ENCODE assay signal across 8 mouse cellular contexts in genomic region chr5:120143941-120144340, GRCm38 (mm10). TPM values are rescaled to one million over a fixed set of nuclear protein-coding genes. Genes with fewer than 3 reads are reported as not detected.
DNase-seq lines count a peak whose midpoint lies in the region; ATAC-seq lines count a peak whose summit lies in the region.

No protein-coding gene starts in this region.

- H3K4me3 ChIP-seq in embryonic facial prominence, embryonic 11.5 days (ENCODE audit: low read depth, low read length) = no peak overlapping the region

- no peaks in the 10 kb centered on the region; the same call in 1 of the 2 replicates for H3K36me3 ChIP-seq in embryonic facial prominence, embryonic 11.5 days (replicated peaks; ENCODE audit: control insufficient read depth, insufficient read depth, low read depth, low read length)

- 58% methylated on average over 7 of the region's 7 CpGs for WGBS in embryonic facial prominence, embryonic 11.5 days

- no peak overlapping the region for H3K27ac ChIP-seq in embryonic facial prominence, embryonic 11.5 days (replicated peaks; ENCODE audit: low read depth, low read length)

- peak; percentile 35 for DNase-seq in gastrocnemius, postnatal 10 days
- DNase-seq in gastrocnemius, postnatal 25 days = no peak
- peak; percentile 63 for DNase-seq in retina, embryonic 14.5 days (ENCODE audit: low spot score)
- DNase-seq in retina, postnatal 1 day = no peak
- DNase-seq in embryonic facial prominence, embryonic 11.5 days (ENCODE audit: low spot score) = peak; percentile 46
- DNase-seq in testis, postnatal 10 days (ENCODE audit: low spot score) = peak; percentile 78
- no peak for DNase-seq in layer of hippocampus, adult 11-12 months (ENCODE audit: low spot score)
- DNase-seq in Muller cell, postnatal 12 days (ENCODE audit: inconsistent ontology term) = no peak

- H3K9ac ChIP-seq in embryonic facial prominence, embryonic 11.5 days (replicated peaks; ENCODE audit: low read length) = no peak overlapping the region

- no peaks in the 10 kb centered on the region for H3K9me3 ChIP-seq in embryonic facial prominence, embryonic 11.5 days (replicated peaks; ENCODE audit: control insufficient read depth, low read length)

- no peaks in the 10 kb centered on the region for H3K27me3 ChIP-seq in embryonic facial prominence, embryonic 11.5 days (ENCODE audit: control insufficient read depth, insufficient read depth, low read length)

- no peak for ATAC-seq in embryonic facial prominence, embryonic 11.5 days (replicated peaks; ENCODE audit: insufficient number of reproducible peaks, low FRiP score, low TSS enrichment, low read depth)

- no peak overlapping the region for H3K4me2 ChIP-seq in embryonic facial prominence, embryonic 11.5 days (ENCODE audit: low read depth, low read length)

- H3K4me1 ChIP-seq in embryonic facial prominence, embryonic 11.5 days (ENCODE audit: control insufficient read depth, insufficient read depth, low read length) = peaks cover 3% of the 10 kb centered on the region; the same call in 1 of the 2 replicates

RNA-seq across cellular contexts. Expression of gene Rbm19, which starts 27.7 kb away (rescaled TPM):
- total RNA-seq in gastrocnemius, postnatal 10 days (2021) = 10 to 100 TPM; 14.1 to 20.8 TPM
- total RNA-seq in gastrocnemius, postnatal 25 days (2021) = 10 to 100 TPM; 16.8 to 18.5 TPM
- polyA plus RNA-seq in embryonic facial prominence, embryonic 11.5 days (2014; fragmentation: Nextera tagmentation; extraction: Ambion mirVana) = 22.9 and 27.0 TPM in 2 replicates

Comparison
In these comparisons a context has a peak if more than half of its experiments do, and no peak if none do; other contexts are left out.
1. DNase-seq: peak in gastrocnemius, postnatal 10 days (single experiment), retina, embryonic 14.5 days (single experiment), embryonic facial prominence, embryonic 11.5 days (single experiment) and testis, postnatal 10 days (single experiment); none in gastrocnemius, postnatal 25 days (single experiment), retina, postnatal 1 day (single experiment), layer of hippocampus, adult 11-12 months (single experiment) and Muller cell, postnatal 12 days (single experiment).